Mouse (Mus musculus) cerebellum, postnatal 14 days (tissue): Measurements from ENCODE around the gene Terb1.

Experiments
- DNase-seq, 2 experiments: peaks; one replicate each; pipeline ENCODE4 v3.0.0; 2021; ENCODE audit warnings: mixed read lengths in 2 of 2

The Terb1 gene

GRCm38 (mm10) chr8:104509061-104510006, at the start of gene Terb1:
Terb1 (minus strand) TSS chr8:104509910.
- peak; percentile 63 for DNase-seq

- no peak for DNase-seq
Observed at GRCm38 (mm10) chr8:104557226-104557625, 47.5 kb upstream of the Terb1 start.

GRCm38 (mm10) chr8:104555191-104555590, 45.5 kb upstream of the Terb1 start:
- no peak for DNase-seq

DNA sequence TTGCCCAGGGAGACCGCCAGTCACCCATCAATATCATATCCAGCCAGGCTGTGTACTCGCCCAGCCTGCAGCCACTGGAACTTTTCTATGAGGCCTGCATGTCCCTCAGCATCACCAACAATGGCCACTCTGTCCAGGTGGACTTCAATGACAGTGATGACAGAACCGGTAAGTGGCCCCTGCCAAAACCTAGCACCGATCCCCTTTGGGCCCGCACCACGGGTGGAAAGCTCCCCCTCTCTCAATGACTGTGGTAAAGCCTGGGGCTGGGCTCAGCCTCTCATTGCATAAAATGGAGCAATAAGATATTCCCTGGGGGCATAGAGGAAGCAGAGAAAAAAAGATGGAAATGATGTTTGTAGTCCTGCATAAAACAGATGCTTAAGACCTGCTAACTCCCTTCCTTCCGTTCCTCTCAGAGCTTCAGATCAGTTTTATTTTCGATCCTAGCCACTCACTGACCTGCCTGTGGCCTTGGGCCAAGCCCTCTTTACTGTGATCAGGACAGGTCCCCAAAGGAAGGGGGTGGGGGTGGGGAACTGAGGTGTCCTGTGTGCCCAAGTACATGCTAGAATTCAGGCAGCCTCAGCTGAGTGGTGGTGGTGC, 33.8 kb upstream of the Terb1 start:
- DNase-seq: no peak

DNA sequence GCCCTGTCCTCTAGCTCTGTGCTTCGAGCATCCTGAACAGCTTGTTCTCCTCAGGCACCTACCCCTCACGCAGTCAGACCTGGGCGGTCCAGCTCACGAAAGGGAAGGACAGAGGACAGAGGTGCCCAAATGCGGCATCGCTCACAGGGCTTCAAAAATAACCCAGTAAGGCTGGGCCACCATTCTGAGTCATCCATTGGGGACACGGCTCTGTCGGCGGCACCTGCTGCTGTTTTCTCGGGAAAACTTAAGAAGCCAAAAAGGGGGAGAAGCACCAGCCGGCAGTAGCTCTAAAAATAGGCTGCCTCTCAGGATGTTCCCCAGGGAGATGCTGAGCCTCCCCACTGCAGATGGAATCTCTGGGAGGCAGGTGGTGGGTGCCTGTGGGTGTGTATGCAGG, 32.5 kb upstream of the Terb1 start:
- DNase-seq: peak in 1 of 2 experiments; percentile 27

DNA sequence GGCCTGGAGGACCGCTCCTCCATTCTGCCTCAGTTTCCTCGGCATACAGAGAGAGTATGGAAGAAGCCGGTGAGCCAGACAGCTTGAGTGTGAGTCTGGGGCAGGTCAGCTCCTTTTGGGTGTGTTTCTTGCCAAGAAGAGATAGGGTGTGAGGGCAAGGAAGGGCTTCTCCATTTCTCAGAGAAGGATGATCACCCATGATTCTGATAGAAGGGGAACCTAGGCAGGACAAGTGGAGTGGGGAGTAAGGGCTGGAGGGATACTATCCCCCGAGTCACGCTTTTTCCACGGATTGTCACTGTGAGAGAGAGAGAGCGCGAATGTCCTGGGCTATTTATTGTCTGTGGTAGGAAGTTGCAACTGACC, 31.8 kb upstream of the Terb1 start:
- no peak for DNase-seq

DNA sequence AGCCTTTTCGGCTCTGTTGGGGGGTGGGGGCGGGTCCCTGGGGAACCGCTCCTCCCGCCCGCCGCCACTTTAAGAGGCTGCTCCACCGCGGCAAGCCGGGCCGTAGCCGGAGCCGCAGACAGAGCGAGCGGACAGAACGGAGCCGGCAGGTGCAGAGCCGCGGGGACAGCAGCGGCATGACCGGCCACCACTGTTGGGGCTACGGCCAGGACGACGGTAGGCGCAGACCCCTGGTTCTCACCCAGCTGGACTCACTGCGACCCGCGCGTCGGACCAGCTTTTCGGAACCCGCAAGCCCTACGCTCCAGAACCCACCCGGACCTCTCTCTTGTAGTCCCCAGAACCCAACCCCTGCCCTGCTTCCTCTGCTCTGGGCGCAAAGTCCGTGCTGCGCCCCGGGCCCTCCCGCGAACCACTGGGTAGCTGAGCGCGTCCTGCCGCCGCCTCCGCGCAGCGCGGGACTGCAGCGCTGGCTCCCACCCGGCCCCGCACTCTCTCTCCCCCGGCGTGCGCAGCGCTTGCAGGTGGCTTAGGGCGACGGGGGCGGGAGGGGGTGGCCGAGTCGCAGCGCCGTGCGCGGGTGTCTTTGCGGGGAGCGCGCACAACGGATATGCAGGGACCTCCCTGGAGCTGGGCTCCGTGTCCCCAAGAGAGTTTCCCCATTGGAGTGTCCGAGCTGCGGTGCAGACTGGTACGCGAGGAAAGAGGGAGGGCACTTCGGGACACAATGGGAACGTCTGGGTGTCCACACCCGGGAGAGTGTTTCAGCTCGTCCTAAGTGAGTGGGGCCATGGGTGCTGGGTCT, 31.2 kb upstream of the Terb1 start:
- DNase-seq: peak; percentile 42 to 54

DNA sequence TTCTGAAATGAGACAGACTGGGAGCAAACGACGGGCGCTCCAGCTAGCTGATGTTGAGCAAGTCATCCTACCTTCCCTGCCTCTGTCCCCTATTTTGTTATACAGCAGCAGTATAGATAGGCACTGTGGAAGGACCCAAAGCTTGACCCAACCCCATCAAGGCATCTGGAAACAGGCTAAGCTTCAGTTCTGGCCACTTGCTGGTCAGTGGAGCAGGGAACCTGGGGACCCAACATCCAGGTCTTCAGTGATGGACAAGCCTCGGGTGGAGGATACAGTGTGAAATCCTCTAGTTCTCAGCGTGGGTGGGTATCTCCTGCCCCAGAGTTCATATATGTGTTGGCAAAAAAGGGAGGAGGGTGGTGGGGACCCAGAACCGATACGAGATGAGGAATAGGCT, 30.5 kb upstream of the Terb1 start:
- DNase-seq: no peak

DNA sequence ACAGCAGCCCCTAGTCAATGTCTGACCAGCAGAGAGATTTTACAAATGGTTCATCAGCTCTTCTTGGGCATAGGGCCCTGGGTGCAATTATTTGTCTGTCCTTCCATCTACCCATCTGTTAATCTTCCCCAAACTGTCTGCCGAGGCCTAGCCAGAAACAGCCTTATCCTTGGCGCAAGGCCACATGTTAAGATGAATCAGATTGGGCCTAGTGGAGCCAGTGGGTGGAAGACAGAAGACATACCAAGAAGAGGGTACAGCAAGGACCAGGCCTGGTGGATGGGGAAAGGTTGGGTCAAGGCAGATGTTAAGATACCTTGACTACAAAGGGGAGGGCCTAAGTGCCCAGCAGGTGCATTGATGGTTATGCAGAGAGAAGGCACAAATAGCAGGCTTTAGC, 29.9 kb upstream of the Terb1 start:
- DNase-seq: peak; percentile 49 to 54

GRCm38 (mm10) chr8:104538896-104539295, 29.2 kb upstream of the Terb1 start:
- DNase-seq: no peak

GRCm38 (mm10) chr8:104536028-104536427, 26.3 kb upstream of the Terb1 start:
- no peak for DNase-seq

- peak; percentile 34 to 41 for DNase-seq
Observed at GRCm38 (mm10) chr8:104535378-104535777, 25.7 kb upstream of the Terb1 start.

GRCm38 (mm10) chr8:104534779-104535141, 25.1 kb upstream of the Terb1 start:
- peak in 1 of 2 experiments; percentile 53 for DNase-seq

- peak; percentile 95 to 97 for DNase-seq
Observed at GRCm38 (mm10) chr8:104533971-104534778, 24.5 kb upstream of the Terb1 start, which contains the start of the genes Nae1 and Car7. Nae1 (minus strand) TSS chr8:104534637. Car7 (plus strand) TSS chr8:104534689.

GRCm38 (mm10) chr8:104533551-104533950, 23.8 kb upstream of the Terb1 start:
- DNase-seq: no peak

GRCm38 (mm10) chr8:104529671-104530070, 20.0 kb upstream of the Terb1 start:
- peak; percentile 84 to 89 for DNase-seq

- peak; percentile 25 to 48 for DNase-seq
Observed at GRCm38 (mm10) chr8:104517872-104518271, 8.2 kb upstream of the Terb1 start.

GRCm38 (mm10) chr8:104510134-104510533, 424 bp upstream of the Terb1 start:
- DNase-seq: no peak

DNA sequence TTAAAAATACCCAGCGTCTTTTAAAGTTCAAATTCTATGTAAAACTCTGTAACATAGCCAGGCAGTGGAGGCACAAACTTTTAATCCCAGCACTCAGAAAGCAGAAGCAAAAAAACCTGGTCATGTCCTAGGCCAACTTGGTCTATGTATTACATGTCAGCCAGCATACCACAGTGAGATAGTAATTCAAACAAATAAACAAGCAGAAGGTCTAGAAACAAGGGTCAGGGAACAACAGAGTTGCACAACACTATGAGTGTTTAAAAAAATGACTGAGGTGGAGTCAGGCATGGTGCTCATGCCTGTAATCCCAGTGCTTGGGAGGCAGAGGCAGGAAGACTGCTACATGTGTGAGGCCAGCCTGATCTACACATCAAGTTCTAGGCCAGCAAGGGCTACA, 30.6 kb downstream of the Terb1 start:
- no peak for DNase-seq

DNA sequence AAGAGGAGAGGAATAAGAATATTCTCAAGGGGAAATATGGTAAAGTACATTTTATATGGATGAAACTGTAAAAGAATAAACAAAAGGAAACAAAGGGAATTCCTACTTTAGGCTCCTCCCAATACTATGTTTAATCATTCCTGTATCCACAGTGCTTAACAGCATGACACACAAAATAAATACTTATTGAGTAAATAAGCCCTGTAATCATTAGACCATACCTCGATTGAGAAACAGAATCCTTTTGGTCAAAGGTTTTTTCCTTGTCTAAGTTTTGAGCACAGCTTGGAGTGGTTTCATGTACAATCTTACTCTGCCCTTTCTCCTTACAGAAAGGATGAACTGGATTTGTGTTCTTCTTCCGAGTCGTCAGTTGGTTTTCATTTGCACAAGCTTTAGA, 37.2 kb downstream of the Terb1 start:
- no peak for DNase-seq

- DNase-seq: no peak
Observed at GRCm38 (mm10) chr8:104467463-104467862, 42.2 kb downstream of the Terb1 start.

DNA sequence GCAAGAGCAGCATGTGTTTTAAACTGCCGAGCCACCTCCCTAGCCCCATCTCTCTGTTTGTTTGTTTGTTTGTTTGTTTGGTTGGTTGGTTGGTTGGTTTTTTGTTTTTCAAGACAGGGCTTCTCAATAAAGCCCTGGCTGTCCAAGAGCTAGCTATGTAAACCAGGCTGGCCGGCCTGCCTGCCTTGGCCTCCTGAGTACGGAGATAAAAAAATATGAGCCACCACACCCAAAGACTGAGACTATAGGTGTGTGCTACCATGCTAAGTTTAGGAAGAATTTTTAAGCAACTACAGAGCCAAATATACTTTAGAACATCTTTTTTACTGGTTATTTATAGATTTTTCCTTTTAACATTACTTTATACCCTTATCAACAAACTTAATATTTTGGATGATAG, 57.5 kb downstream of the Terb1 start:
- no peak for DNase-seq
